Mouse (Mus musculus) B cell, adult 2 months (primary cell): ENCODE measurements at regions not wholly inside any gene's neighbourhood (a gene's known extent, or its start where the extent isn't known, plus 50 kb on each side); places are given as distances from the start of the nearest gene placed in this dataset.

Source experiments
- DNase-seq, 2 experiments: peaks; one replicate each; pipeline ENCODE4 v3.0.0; 2022

DNA sequence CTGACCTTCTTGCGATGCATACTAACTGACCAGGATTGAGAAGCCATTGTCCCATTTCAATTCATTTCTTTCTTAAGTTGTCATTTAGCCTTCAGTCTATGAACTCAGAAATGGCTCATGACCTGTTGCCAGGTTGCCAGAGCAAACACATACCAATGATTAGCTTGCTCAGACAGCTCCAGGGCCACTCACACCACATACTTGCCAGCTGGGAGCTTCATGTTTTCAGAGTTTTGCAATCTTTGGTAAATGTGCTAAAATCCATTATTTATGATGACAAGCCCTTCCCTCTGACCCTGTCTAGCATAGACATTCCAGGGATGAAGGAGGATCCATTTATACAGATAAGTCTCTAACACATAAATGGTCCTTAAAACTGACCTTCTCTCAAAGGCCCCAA is 121.6 kb upstream of the Bmp4 start:
- no peak for DNase-seq

- DNase-seq, result no peak
These were observed 118.4 kb upstream of the Bmp4 start for GRCm38 (mm10) chr14:46508871-46509270.

DNA sequence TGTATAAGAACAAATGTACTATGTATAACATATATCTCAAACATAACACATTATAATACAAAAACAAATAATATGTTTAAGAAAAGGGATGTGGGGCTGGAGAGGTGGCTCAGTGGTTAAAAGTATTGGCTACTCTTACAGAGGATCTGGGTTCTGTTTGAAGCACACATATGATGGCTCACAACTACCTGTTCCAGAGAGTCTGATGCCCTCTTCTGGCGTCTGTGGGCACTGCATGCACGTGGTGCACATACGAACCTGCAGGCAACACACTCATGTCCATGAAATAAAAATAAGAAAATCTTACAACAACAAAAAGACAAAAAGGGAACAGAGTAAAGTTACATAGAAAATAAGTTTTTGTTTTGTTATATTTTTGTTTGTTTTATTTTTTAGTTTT is 114.8 kb upstream of the Bmp4 start:
- no peak for DNase-seq

- DNase-seq, result no peak
These were observed 101.1 kb upstream of the Bmp4 start for GRCm38 (mm10) chr14:46491601-46492000.

- no peak for DNase-seq
These were observed 100.7 kb upstream of the Bmp4 start for GRCm38 (mm10) chr14:46491182-46491581.

DNA sequence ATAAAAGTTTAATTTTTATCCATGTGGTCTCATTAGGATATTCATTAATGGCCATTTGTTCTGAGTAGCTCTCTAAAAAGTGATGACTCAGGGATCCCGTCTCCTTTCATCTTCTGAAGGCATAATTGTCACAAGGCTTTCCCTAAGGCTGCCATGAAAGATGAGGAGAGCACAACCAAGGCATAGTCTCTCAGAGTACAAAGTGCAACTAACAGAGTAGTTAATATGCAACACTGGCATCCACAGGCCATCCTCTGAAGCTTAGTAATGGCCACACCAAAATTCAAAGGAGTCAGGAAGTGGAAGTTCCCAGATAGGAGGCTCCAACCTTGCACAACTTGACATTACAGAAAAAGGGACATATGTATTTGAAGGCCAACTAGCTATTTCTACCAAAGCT is 97.1 kb upstream of the Bmp4 start:
- DNase-seq, result no peak

DNA sequence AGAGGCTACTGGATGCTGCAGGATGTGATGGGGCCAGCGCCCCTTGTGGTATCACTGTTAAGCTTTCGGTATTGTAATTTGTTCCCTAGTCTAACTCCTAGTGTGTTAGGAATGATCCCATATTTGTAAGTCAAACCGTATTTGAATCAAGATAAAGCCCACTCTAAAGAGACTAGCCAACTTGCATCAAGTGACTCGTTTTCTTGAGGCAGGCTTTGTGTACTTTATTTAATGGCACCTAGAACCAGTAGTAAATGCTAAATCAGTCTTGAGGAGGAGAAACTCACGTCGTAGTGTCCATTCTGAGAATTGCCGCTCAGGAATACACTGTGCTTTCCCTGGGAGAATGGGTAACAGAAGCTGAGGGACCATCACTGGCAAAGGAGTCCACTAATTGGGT is 89.9 kb upstream of the Bmp4 start:
- no peak for DNase-seq

DNA sequence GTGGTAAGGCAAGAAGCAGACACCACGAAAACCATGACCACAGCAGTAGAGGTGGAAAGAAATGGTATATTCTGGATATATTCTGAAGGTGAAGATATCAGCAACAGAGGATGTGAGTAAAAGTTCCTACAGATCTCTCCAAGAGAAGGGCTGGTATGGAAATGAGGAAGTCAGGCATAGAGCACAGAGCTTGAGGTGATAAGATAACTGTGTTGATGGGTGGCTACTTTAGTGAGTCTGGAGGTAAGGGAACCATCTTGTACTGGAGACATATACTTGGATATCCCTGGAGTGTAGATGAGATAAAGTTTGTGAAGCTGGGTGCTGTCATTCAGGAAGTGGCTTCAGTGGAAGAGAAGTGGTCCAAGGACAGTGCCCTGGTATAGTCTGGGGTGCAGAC is 85.5 kb upstream of the Bmp4 start:
- DNase-seq, result no peak

DNA sequence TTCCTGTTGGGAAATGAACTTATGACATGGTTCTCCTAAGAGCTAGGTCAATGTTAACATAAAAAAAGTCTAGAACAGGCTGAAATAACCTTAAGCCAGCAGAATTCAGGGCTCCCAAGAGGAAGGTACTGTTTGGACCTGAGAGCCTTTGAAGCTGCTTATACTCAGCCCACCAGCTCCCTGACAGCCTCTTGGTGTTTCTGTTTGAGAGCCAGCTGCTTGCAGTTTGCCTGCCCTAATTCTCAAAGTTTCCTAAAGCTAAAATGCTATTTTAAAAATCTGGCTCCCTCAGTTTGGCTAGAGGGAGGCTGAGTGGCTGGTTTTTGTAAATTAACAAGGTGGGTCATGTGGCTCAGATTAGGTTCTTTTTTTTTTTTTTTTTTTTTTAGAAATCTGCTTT is 72.5 kb upstream of the Bmp4 start:
- no peak for DNase-seq

DNA sequence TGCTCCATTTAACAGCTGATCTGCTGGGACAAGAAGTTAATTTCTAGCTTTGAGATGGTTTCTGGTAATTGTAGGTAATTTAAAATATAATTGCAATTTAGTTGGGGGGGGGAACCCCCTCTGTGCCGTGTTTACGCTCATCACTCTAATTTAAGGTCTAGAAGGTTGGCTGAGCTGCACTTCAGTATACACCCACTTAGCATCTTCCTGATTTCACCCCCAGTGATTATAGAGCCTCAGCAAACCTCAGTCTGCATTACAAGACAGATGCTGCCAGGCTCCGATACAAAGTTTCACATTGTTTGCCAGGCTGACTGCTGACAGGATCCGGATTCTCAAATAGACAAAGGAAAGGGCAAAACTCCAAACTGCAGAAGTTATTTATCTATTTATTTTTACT is 71.5 kb upstream of the Bmp4 start:
- DNase-seq, result no peak

GRCm38 (mm10) chr14:46454500-46454899 is 64.0 kb upstream of the Bmp4 start:
- no peak for DNase-seq

GRCm38 (mm10) chr14:46441696-46442095 is 51.2 kb upstream of the Bmp4 start:
- DNase-seq, result no peak
